Mouse (Mus musculus): ENCODE data around the gene Lzts2. TPM values are rescaled to one million over a fixed set of nuclear protein-coding genes. Genes with fewer than 3 reads are reported as not detected.

Gene Lzts2
- polyA plus RNA-seq, 1 experiment from 2014 or later: 40.1 TPM

- no peak for ATAC-seq (ENCODE audit: low FRiP score, low TSS enrichment)
- Histone ChIP-seq H3K4me3 (ENCODE audit: low read depth, low read length) (peak overlapping the region; percentile 75), H3K9me3 (ENCODE audit: control insufficient read depth, low read length) (no peaks in the 10 kb centered on the region), H3K9ac (ENCODE audit: low read length) (0 out of 2 replicates have a peak overlapping the region, but pooled peaks have one; percentile 48), H3K36me3 (ENCODE audit: control insufficient read depth, insufficient read depth, low read length) (no peaks in the 10 kb centered on the region), H3K4me2 (replicated peaks; ENCODE audit: low read depth) (peak overlapping the region; percentile 95), H3K27ac (replicated peaks) (no peak overlapping the region), H3K27me3 (ENCODE audit: control insufficient read depth, insufficient read depth, low read length) (peaks cover 14% of the 10 kb centered on the region; the same call in 1 of the 2 replicates), H3K4me1 (replicated peaks; ENCODE audit: control insufficient read depth, insufficient read depth) (peaks cover 17% of the 10 kb centered on the region)
- no peak for DNase-seq (ENCODE audit: low spot score)
- TF ChIP-seq EP300 (optimal IDR thresholded peaks at IDR 0.05) (no peak), CTCF (IDR thresholded peaks at IDR 0.05; ENCODE audit: low read depth) (no peak)
- 21% methylated on average over 17 of the region's 17 CpGs for WGBS
Observed at GRCm38 (mm10) chr19:45076036-45076575, 61.9 kb downstream of the Lzts2 start.

Other genes starting within 250 kb of the Lzts2 start
- 9.3 and 9.8 TPM in 2 replicates for gene Slf2, start 83.3 kb upstream of the Lzts2 start, polyA plus RNA-seq (2015; fragmentation: Nextera tagmentation; extraction: Ambion mirVana)
- gene Sema4g, start 25.3 kb upstream of the Lzts2 start, polyA plus RNA-seq (2015; fragmentation: Nextera tagmentation; extraction: Ambion mirVana): 1.4 and 1.8 TPM in 2 replicates
- gene Twnk, start 8.8 kb upstream of the Lzts2 start, polyA plus RNA-seq (2015; fragmentation: Nextera tagmentation; extraction: Ambion mirVana): 7.9 and 8.5 TPM in 2 replicates
- 67.2 and 67.3 TPM in 2 replicates for gene Mrpl43, start 8.0 kb upstream of the Lzts2 start, polyA plus RNA-seq (2015; fragmentation: Nextera tagmentation; extraction: Ambion mirVana)
- 0.33 TPM in 2 replicates for gene Pdzd7, start 31.3 kb downstream of the Lzts2 start, polyA plus RNA-seq (2015; fragmentation: Nextera tagmentation; extraction: Ambion mirVana)
- gene Sfxn3, start 33.1 kb downstream of the Lzts2 start, polyA plus RNA-seq (2015; fragmentation: Nextera tagmentation; extraction: Ambion mirVana): 26.7 and 29.7 TPM in 2 replicates
- gene Kazald1, start 60.8 kb downstream of the Lzts2 start, polyA plus RNA-seq (2015; fragmentation: Nextera tagmentation; extraction: Ambion mirVana): 3.0 and 3.8 TPM in 2 replicates
- gene Tlx1, start 136.3 kb downstream of the Lzts2 start, polyA plus RNA-seq (2015; fragmentation: Nextera tagmentation; extraction: Ambion mirVana): not detected in 2 replicates
- gene Lbx1, start 221.4 kb downstream of the Lzts2 start, polyA plus RNA-seq (2015; fragmentation: Nextera tagmentation; extraction: Ambion mirVana): 0.04 TPM in 1 of 2 replicates, not detected in the other